Mouse (Mus musculus) spleen, adult 2 months (tissue): ENCODE measurements around the gene Ndfip2. TPM values are rescaled to one million over a fixed set of nuclear protein-coding genes. Genes with fewer than 3 reads are reported as not detected.
A peak's percentile ranks its signal among the peaks of the same experiment; 100 is the strongest.

ENCODE experiments used
- DNase-seq, 2 experiments: peaks; one replicate each; pipeline versions ENCODE4 v3.0.0 to v3.0.0-alpha.2; 2012 to 2021; ENCODE audit warnings: low spot score in 2 of 2, low read depth in 1 of 2
- H3K27ac ChIP-seq: fragments of 200-500 bp; 2 replicates; pipeline ENCODE4 v1.5.1; 2012; ENCODE audit warnings: low read length, inconsistent platforms; ENCODE audit not compliant: insufficient read depth
- H3K27me3 ChIP-seq: fragments of 200-500 bp; 2 replicates; pipeline ENCODE4 v1.6.1; 2012; ENCODE audit warnings: mild to moderate bottlenecking, moderate library complexity, low read length, inconsistent platforms; ENCODE audit not compliant: control insufficient read depth, insufficient read depth
- H3K36me3 ChIP-seq: fragments of 200-500 bp; 2 replicates; pipeline ENCODE4 v1.6.1; 2012; ENCODE audit warnings: mild to moderate bottlenecking, low read length, inconsistent platforms; ENCODE audit not compliant: control insufficient read depth, insufficient read depth
- H3K4me1 ChIP-seq: fragments of 200-500 bp; 2 replicates; pipeline ENCODE4 v1.6.1; 2011; ENCODE audit warnings: inconsistent platforms; ENCODE audit not compliant: control insufficient read depth, insufficient read depth, insufficient read length
- H3K4me3 ChIP-seq: fragments of 200-500 bp; 2 replicates; pipeline ENCODE4 v1.5.1; 2011; ENCODE audit warnings: mild to moderate bottlenecking, inconsistent platforms; ENCODE audit not compliant: insufficient read depth, insufficient read length; ENCODE audit errors: extremely low read depth
- CTCF ChIP-seq: fragments of 200-500 bp; IDR thresholded peaks from 2 replicates; pipeline ENCODE4 v1.5.1; 2011; ENCODE audit warnings: mild to moderate bottlenecking, inconsistent platforms; ENCODE audit not compliant: insufficient read depth, insufficient read length, insufficient replicate concordance; ENCODE audit errors: extremely low read depth
- POLR2A ChIP-seq: fragments of 200-500 bp; IDR thresholded peaks from 2 replicates; pipeline ENCODE4 v1.6.1; 2011; ENCODE audit warnings: low read depth, low read length, inconsistent platforms
- WGBS: fragments of 180-500 bp; shearing (Covaris S2); methylation state at CpG from one replicate; pipeline ENCODE4 v1.1.7; 2018; 5-methylcytosine and 5-hydroxymethylcytosine counted together
- polyA plus RNA-seq: library from polyadenylated mRNA; depleted of rRNA; stranded (reverse); fragments of >200 nt; gene quantifications from 2 replicates; pipeline ENCODE4 v1.2.3, GENCODE M21; 2012

The Ndfip2 gene
- polyA plus RNA-seq, 1 experiment: 17.3 TPM

DNA sequence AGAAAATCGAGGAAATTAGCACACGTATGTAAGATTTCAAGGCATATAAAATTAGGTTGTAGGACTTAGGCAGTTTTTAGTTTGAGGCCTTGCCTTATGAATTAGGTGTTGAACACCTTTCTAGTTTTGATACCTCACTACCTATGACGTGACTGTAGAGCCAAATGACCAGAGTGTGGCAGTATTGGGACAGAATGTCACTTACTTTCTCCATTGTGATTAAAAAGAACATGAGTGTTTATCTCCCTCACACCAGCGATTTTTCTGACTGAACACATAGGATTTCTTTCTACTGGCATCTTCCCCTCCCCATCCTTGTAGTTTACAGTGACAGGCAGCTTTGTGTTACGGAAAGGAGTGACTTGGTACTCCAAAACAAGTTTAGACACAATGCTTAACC is 55.5 kb downstream of the Ndfip2 start:
- no peak overlapping the region for H3K27ac ChIP-seq
- DNase-seq: no peak
- WGBS: 58% methylated on average over 5 of the region's 5 CpGs
- no peak for TF ChIP-seq POLR2A
- H3K27me3 ChIP-seq: no peaks in the 10 kb centered on the region
- H3K36me3 ChIP-seq: peaks cover 2% of the 10 kb centered on the region; the same call in 1 of the 2 replicates
- no peak overlapping the region for H3K4me3 ChIP-seq
- H3K4me1 ChIP-seq: no peaks in the 10 kb centered on the region

DNA sequence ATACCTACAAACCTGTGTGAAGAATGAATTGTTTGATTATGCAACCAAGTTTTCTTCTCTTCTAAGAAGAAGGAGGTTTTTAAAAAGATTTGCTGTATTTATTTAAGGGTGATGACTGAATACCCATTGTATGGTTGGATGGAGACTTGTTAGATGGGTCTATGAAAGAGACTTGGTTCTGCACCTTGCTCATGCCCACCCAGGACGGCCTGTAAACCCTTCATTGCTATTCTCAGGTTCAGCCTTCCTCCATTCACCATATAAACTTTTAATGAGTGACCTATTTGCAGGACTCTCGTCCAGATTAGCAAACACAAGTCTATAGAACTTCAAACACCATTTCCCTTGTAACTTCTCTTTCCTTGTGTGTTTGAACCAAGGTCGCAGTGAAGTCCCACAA is 63.3 kb downstream of the Ndfip2 start:
- Histone ChIP-seq H3K27ac (no peak overlapping the region), H3K36me3 (no peaks in the 10 kb centered on the region), H3K4me3 (no peak overlapping the region), H3K4me1 (no peaks in the 10 kb centered on the region), H3K27me3 (no peaks in the 10 kb centered on the region)
- TF ChIP-seq POLR2A (no peak), CTCF (no peak)
- 86% methylated on average over 3 of the region's 3 CpGs for WGBS
- DNase-seq: no peak

DNA sequence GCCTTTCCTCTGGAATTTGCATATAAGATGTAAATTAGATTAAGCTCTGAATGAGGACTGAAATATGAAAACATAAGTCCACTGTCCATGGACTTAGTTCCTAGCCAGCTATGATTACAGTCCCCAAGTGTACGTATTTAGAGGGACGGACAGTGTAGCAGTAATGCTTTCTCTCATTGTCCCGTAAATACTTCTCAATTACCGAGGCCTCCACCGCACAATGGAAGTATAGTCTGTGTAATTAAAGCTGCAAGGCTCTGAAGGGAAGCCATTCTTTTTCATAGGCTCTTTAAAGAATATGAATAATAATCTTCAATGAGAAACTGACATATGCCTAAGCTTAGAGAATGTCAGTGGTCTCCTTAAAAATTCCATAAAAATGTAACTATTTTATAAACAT is 64.5 kb downstream of the Ndfip2 start:
- DNase-seq: no peak
- WGBS: 99% methylated on average over 5 of the region's 5 CpGs
- no peaks in the 10 kb centered on the region for H3K27me3 ChIP-seq

DNA sequence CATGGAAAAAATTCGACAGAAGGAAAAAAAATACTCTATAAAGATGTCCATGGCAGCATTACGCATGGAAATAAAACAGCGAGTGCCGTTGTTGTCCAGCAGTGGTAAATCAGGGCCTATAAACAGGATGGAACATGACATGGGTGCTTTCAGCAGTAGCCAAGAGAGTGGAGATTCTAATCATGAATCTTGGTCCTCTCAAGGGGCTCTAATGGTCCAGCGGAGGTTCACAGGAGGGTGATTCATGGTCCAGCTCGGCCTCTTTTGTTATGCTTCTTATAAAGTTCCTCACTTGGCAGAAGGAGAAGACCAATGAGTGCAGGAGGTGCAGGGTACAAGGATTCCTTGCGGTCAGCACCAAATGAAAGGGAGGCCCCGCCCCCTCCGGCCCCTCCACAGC is 65.1 kb downstream of the Ndfip2 start:
- Histone ChIP-seq H3K27me3 (no peaks in the 10 kb centered on the region), H3K27ac (no peak overlapping the region), H3K4me1 (no peaks in the 10 kb centered on the region), H3K4me3 (no peak overlapping the region), H3K36me3 (no peaks in the 10 kb centered on the region)
- no peak for DNase-seq
- TF ChIP-seq CTCF (no peak), POLR2A (no peak)
- WGBS: 93% methylated on average over 9 of the region's 9 CpGs

More for the DNA sequence above, 64.5 kb downstream of the Ndfip2 start:
- Histone ChIP-seq H3K4me1 (no peaks in the 10 kb centered on the region), H3K4me3 (no peak overlapping the region), H3K36me3 (no peaks in the 10 kb centered on the region), H3K27ac (no peak overlapping the region)
- TF ChIP-seq POLR2A: no peak

DNA sequence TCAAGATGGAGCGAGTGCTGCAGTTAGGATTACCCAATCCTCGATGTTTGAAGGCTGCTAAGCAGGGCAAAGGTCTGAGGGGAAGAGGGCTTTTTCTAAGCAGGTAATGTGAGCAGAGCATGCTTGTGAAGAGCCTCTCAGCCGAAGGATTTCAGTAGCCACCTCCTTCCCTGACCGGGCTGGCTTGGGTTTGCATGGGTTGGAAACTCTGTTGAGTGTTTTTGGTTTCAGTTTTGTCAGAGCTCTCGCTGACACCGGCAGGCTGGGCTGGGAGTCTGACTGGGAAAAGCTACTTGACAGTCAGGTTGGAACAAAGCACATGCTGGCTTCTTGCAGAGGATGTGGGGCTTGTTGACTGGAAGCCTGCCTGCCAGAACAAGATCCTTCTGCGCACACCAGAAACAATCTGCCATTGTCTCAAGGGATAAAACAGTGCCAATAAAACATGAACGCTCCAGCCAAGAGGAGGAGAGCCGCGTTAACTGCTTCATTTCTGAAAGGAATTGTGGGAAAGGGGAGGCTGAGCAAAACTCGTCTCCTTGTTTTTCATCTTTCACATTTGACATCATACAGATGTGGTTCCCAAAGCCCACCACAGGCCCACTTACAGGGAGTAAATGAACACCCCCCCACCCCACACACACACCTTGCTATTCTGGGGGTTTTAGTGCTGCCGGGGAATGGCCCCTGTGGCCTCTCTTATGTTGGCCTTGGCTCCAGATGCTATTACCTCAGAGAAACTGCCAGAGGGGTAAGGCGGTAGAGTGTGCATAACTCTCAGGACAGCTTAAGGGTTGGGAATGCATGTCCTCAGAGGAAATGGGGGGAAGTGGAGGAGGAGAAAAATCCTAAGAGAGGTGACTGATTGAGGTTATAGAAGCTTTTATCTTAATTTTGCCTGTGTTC is 70.3 kb downstream of the Ndfip2 start:
- Histone ChIP-seq H3K36me3 (no peaks in the 10 kb centered on the region), H3K4me1 (no peaks in the 10 kb centered on the region), H3K27me3 (no peaks in the 10 kb centered on the region), H3K27ac (no peak overlapping the region), H3K4me3 (peak overlapping the region; percentile 49; the same call in 1 of the 2 replicates)
- WGBS: 18% methylated on average over 13 of the region's 13 CpGs
- no peak for DNase-seq
- no peak for TF ChIP-seq POLR2A
- TF ChIP-seq CTCF: no peak

DNA sequence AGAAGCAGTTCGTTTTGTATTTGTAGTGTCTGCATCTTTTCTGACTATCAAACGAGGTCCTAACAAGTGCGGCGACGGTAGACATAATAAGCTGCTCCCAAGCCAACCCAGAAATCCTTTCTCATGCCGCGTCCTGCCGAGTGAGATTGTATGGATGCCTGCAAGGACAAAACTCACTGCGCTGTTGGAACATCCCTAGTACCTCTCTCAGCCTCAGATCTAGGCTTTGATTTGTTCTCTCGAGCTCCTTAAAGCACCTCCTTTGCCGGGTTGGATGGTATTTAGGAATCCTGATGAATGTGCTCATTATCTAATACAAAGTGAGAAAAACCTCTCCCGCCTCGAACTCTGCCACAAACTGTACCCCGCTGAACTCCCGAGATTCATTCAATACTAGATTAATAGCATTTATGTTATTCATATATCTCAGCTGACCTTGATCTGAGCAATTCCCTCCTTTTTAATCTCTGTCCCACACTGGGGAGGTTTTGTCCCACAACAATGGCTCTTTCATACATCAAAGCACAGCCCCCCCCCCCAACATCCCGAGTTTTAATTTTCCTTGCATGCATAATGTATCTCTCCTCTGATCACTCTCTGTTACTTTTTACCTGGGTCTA is 75.2 kb downstream of the Ndfip2 start:
- TF ChIP-seq CTCF (no peak), POLR2A (no peak)
- no peaks in the 10 kb centered on the region for H3K27me3 ChIP-seq
- DNase-seq: no peak
- no peak overlapping the region for H3K4me3 ChIP-seq
- H3K4me1 ChIP-seq: no peaks in the 10 kb centered on the region
- no peak overlapping the region for H3K27ac ChIP-seq
- H3K36me3 ChIP-seq: no peaks in the 10 kb centered on the region
- 89% methylated on average over 16 of the region's 16 CpGs for WGBS

DNA sequence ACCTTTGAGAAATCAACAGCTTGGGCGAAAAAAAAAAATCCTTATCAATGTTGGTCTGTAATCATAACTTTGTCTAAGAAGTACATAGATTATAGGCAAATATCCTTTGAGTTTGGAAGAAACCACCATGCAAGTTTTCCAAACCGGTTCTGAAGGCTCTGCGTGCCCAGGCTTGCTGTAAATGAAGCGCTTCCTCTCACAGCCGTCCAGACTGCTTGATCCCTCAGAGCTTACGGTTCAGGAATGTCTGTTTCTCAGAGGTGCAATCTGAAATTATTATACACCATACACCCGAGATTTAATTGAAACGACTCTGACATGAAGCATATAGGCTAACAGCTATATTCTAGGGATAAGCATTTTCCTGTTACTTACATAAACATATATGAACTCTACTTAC is 83.4 kb downstream of the Ndfip2 start:
- H3K36me3 ChIP-seq: no peaks in the 10 kb centered on the region
- no peak overlapping the region for H3K4me3 ChIP-seq
- DNase-seq: no peak
- no peaks in the 10 kb centered on the region for H3K4me1 ChIP-seq
- TF ChIP-seq CTCF (no peak), POLR2A (no peak)
- 87% methylated on average over 8 of the region's 8 CpGs for WGBS
- H3K27me3 ChIP-seq: no peaks in the 10 kb centered on the region
- no peak overlapping the region for H3K27ac ChIP-seq
